Mouse (Mus musculus) hindbrain, postnatal 0 days (tissue): Measurements from ENCODE around the gene Pmel. TPM values are rescaled to one million over a fixed set of nuclear protein-coding genes. Genes with fewer than 3 reads are reported as not detected.

Experiments used
- ATAC-seq: fragments of 200-750 bp; cut with Nextera tagmentation; 2 replicates; pipeline ENCODE4 v1.8.0; 2017; ENCODE audit warnings: mild to moderate bottlenecking, moderate TSS enrichment, moderate library complexity
- DNase-seq: peaks from one replicate; pipeline ENCODE4 v3.0.0-alpha.2; 2015; ENCODE audit warnings: low spot score
- H3K27ac ChIP-seq: fragments of 300-500 bp; sonication (generic); 2 replicates; pipeline ENCODE4 v1.5.1; 2014; ENCODE audit warnings: mild to moderate bottlenecking
- H3K27me3 ChIP-seq: fragments of 300-500 bp; sonication (generic); 2 replicates; pipeline ENCODE4 v1.6.1; 2014; ENCODE audit warnings: low read length, mixed read lengths; ENCODE audit not compliant: insufficient read depth
- H3K36me3 ChIP-seq: fragments of 300-500 bp; sonication (generic); 2 replicates; pipeline ENCODE4 v1.6.1; 2014; ENCODE audit warnings: low read length, mixed read lengths; ENCODE audit not compliant: insufficient read depth
- H3K4me1 ChIP-seq: fragments of 300-500 bp; sonication (generic); 2 replicates; pipeline ENCODE4 v1.6.1; 2014; ENCODE audit warnings: antibody characterized with exemption, low read length, mixed read lengths; ENCODE audit not compliant: insufficient read depth
- H3K4me2 ChIP-seq: fragments of 300-500 bp; sonication (generic); 2 replicates; pipeline ENCODE4 v1.6.1; 2014; ENCODE audit warnings: low read depth, mild to moderate bottlenecking, low read length, moderate library complexity, mixed read lengths
- H3K4me3 ChIP-seq: fragments of 300-500 bp; sonication (generic); 2 replicates; pipeline ENCODE4 v1.5.1; 2014; ENCODE audit warnings: low read length
- H3K9ac ChIP-seq: fragments of 300-500 bp; sonication (generic); replicated peaks from 2 replicates; pipeline ENCODE4 v1.6.1; 2014; ENCODE audit warnings: mild to moderate bottlenecking, low read length, moderate library complexity, mixed read lengths
- H3K9me3 ChIP-seq: fragments of 300-500 bp; sonication (generic); 2 replicates; pipeline ENCODE4 v1.6.1; 2016; ENCODE audit warnings: low read length, mixed read lengths
- CTCF ChIP-seq: IDR thresholded peaks from 2 replicates; pipeline ENCODE4 v1.5.1; 2016; ENCODE audit warnings: antibody characterized with exemption, control low read depth, low read depth
- WGBS: fragments of 180-500 bp; shearing (Covaris S2); extraction: QIAGEN DNeasy Blood & Tissue Kit; methylation state at CpG from one replicate; pipeline ENCODE4 v1.1.7; 2014; 5-methylcytosine and 5-hydroxymethylcytosine counted together
- polyA plus RNA-seq: library from polyadenylated mRNA; unstranded; fragments of >200 nt; fragmentation: Nextera tagmentation; extraction: Ambion mirVana; gene quantifications from 2 replicates; pipeline ENCODE4 v1.2.1, GENCODE M21; 2015
- total RNA-seq: library from RNA; depleted of rRNA; stranded (reverse); fragments of >200 nt; gene quantifications from 2 replicates; pipeline ENCODE4 v1.2.3, GENCODE M21; 2014; rRNA removed

Pmel gene
- total and polyA plus RNA-seq, 2 experiments from 2014 or later: 0.63 to 1.4 TPM

- H3K4me3 ChIP-seq: peak overlapping the region; percentile 72
- H3K9me3 ChIP-seq: no peaks in the 10 kb centered on the region
- ATAC-seq: peak; percentile 93
- peaks cover 14% of the 10 kb centered on the region for H3K4me1 ChIP-seq
- peak; percentile 67 for TF ChIP-seq CTCF
- H3K36me3 ChIP-seq: no peaks in the 10 kb centered on the region
- under 1% methylated on average over 37 of the region's 37 CpGs for WGBS
- peak overlapping the region; percentile 93 for H3K4me2 ChIP-seq
- DNase-seq: peak; percentile 96
- peak overlapping the region; percentile 85 for H3K27ac ChIP-seq
- H3K9ac ChIP-seq: peak overlapping the region; percentile 67
- H3K27me3 ChIP-seq: no peaks in the 10 kb centered on the region
Observed at GRCm38 (mm10) chr10:128748252-128748864, 44.4 kb downstream of the Pmel start.

Other genes starting within 250 kb of the Pmel start
- gene Smarcc2, start 244.9 kb upstream of the Pmel start, total RNA-seq: 174 and 181 TPM in 2 replicates
- gene Smarcc2, start 244.9 kb upstream of the Pmel start, polyA plus RNA-seq: 112 and 120 TPM in 2 replicates
- gene Myl6, start 210.1 kb upstream of the Pmel start, total RNA-seq: 565 and 585 TPM in 2 replicates
- 1,081 and 1,089 TPM in 2 replicates for gene Myl6, start 210.1 kb upstream of the Pmel start, polyA plus RNA-seq
- 27.1 and 34.6 TPM in 2 replicates for gene Myl6b, start 205.5 kb upstream of the Pmel start, total RNA-seq
- 4.2 and 4.9 TPM in 2 replicates for gene Myl6b, start 205.5 kb upstream of the Pmel start, polyA plus RNA-seq
- gene Esyt1, start 178.3 kb upstream of the Pmel start, total RNA-seq: 22.9 and 29.0 TPM in 2 replicates
- 13.3 TPM in 2 replicates for gene Esyt1, start 178.3 kb upstream of the Pmel start, polyA plus RNA-seq
- gene Zc3h10, start 156.4 kb upstream of the Pmel start, total RNA-seq: 19.3 and 19.4 TPM in 2 replicates
- gene Zc3h10, start 156.4 kb upstream of the Pmel start, polyA plus RNA-seq: 12.5 and 13.8 TPM in 2 replicates
- gene Rpl41, start 154.9 kb upstream of the Pmel start, total RNA-seq: 412 and 501 TPM in 2 replicates
- 2,609 and 2,618 TPM in 2 replicates for gene Rpl41, start 154.9 kb upstream of the Pmel start, polyA plus RNA-seq
- gene Pa2g4, start 138.2 kb upstream of the Pmel start, total RNA-seq: 48.0 and 61.2 TPM in 2 replicates
- gene Pa2g4, start 138.2 kb upstream of the Pmel start, polyA plus RNA-seq: 114 and 117 TPM in 2 replicates
- gene Erbb3, start 114.5 kb upstream of the Pmel start, total RNA-seq: 1.3 and 1.7 TPM in 2 replicates
- 0.64 and 0.65 TPM in 2 replicates for gene Erbb3, start 114.5 kb upstream of the Pmel start, polyA plus RNA-seq
- 1,199 and 1,407 TPM in 2 replicates for gene Rps26, start 77.4 kb upstream of the Pmel start, total RNA-seq
- gene Rps26, start 77.4 kb upstream of the Pmel start, polyA plus RNA-seq: 399 and 422 TPM in 2 replicates
- 11.0 and 90.5 TPM in 2 replicates for gene Ikzf4, start 58.2 kb upstream of the Pmel start, total RNA-seq
- 8.6 and 9.8 TPM in 2 replicates for gene Ikzf4, start 58.2 kb upstream of the Pmel start, polyA plus RNA-seq
- 15.3 and 15.5 TPM in 2 replicates for gene Suox, start 30.1 kb upstream of the Pmel start, total RNA-seq
- 10.3 and 10.9 TPM in 2 replicates for gene Suox, start 30.1 kb upstream of the Pmel start, polyA plus RNA-seq
- gene Rab5b, start 7.9 kb upstream of the Pmel start, total RNA-seq: 108 and 127 TPM in 2 replicates
- gene Rab5b, start 7.9 kb upstream of the Pmel start, polyA plus RNA-seq: 97.5 and 99.7 TPM in 2 replicates
- 17.5 and 21.2 TPM in 2 replicates for gene Cdk2, start 836 bp downstream of the Pmel start, total RNA-seq
- gene Cdk2, start 836 bp downstream of the Pmel start, polyA plus RNA-seq: 16.6 and 17.7 TPM in 2 replicates
- gene Dgka, start 40.7 kb downstream of the Pmel start, total RNA-seq: 6.2 and 6.6 TPM in 2 replicates
- 6.2 and 6.7 TPM in 2 replicates for gene Dgka, start 40.7 kb downstream of the Pmel start, polyA plus RNA-seq
- 45.6 and 47.4 TPM in 2 replicates for gene Pym1, start 43.7 kb downstream of the Pmel start, total RNA-seq
- 51.0 and 51.5 TPM in 2 replicates for gene Pym1, start 43.7 kb downstream of the Pmel start, polyA plus RNA-seq
- gene Mmp19, start 86.7 kb downstream of the Pmel start, total RNA-seq: 0.52 and 2.8 TPM in 2 replicates
- 0.59 and 0.61 TPM in 2 replicates for gene Mmp19, start 86.7 kb downstream of the Pmel start, polyA plus RNA-seq
- 28.6 and 30.9 TPM in 2 replicates for gene Dnajc14, start 99.9 kb downstream of the Pmel start, total RNA-seq
- 32.7 and 37.0 TPM in 2 replicates for gene Dnajc14, start 99.9 kb downstream of the Pmel start, polyA plus RNA-seq
- 26.5 and 27.3 TPM in 2 replicates for gene Tmem198b, start 100.2 kb downstream of the Pmel start, total RNA-seq
- 18.8 and 18.9 TPM in 2 replicates for gene Tmem198b, start 100.2 kb downstream of the Pmel start, polyA plus RNA-seq
- 19.4 and 24.3 TPM in 2 replicates for gene Sarnp, start 113.1 kb downstream of the Pmel start, total RNA-seq
- 126 and 143 TPM in 2 replicates for gene Sarnp, start 113.1 kb downstream of the Pmel start, polyA plus RNA-seq
- 12.0 and 23.1 TPM in 2 replicates for gene Ormdl2, start 117.5 kb downstream of the Pmel start, total RNA-seq
- gene Ormdl2, start 117.5 kb downstream of the Pmel start, polyA plus RNA-seq: 23.8 and 24.8 TPM in 2 replicates
- gene Gdf11, start 187.5 kb downstream of the Pmel start, total RNA-seq: 15.9 and 18.8 TPM in 2 replicates
- gene Gdf11, start 187.5 kb downstream of the Pmel start, polyA plus RNA-seq: 6.7 and 7.6 TPM in 2 replicates
- 35.2 and 40.9 TPM in 2 replicates for gene Cd63, start 196.8 kb downstream of the Pmel start, total RNA-seq
- gene Cd63, start 196.8 kb downstream of the Pmel start, polyA plus RNA-seq: 417 and 436 TPM in 2 replicates
- gene Rdh5, start 218.7 kb downstream of the Pmel start, total RNA-seq: 22.6 and 24.8 TPM in 2 replicates
- gene Rdh5, start 218.7 kb downstream of the Pmel start, polyA plus RNA-seq: 21.0 and 29.2 TPM in 2 replicates
- 70.9 and 97.6 TPM in 2 replicates for gene Bloc1s1, start 219.8 kb downstream of the Pmel start, total RNA-seq
- gene Bloc1s1, start 219.8 kb downstream of the Pmel start, polyA plus RNA-seq: 292 and 298 TPM in 2 replicates
- gene Itga7, start 229.6 kb downstream of the Pmel start, total RNA-seq: 29.0 and 30.6 TPM in 2 replicates
- 15.1 and 16.9 TPM in 2 replicates for gene Itga7, start 229.6 kb downstream of the Pmel start, polyA plus RNA-seq